ENCODE assay signal across 8 mouse cellular contexts in genomic region chr16:93883423-93884085, GRCm38 (mm10). TPM values are rescaled to one million over a fixed set of nuclear protein-coding genes. Genes with fewer than 3 reads are reported as not detected.
A peak's percentile ranks its signal among the peaks of the same experiment; 100 is the strongest.
DNase-seq lines count a peak whose midpoint lies in the region; ATAC-seq and TF ChIP-seq lines count a peak whose summit lies in the region.

Gene Chaf1b (plus strand): TSS chr16:93883901.

- TF ChIP-seq POLR2A in lung, adult 2 months (IDR thresholded peaks at IDR 0.05; ENCODE audit: borderline replicate concordance, extremely low read depth, low read depth, low read length), result no peak

- peak within 1 kb of the TSS; percentile 11; the same call in 1 of the 2 replicates for H3K27ac ChIP-seq in ES-E14 (ENCODE audit: insufficient read depth, low read depth, low read length, poor library complexity, severe bottlenecking)
- H3K27ac ChIP-seq in forebrain, embryonic 15.5 days (replicated peaks), result 0 out of 2 replicates have a peak within 1 kb of the TSS, but pooled peaks have one; percentile 29

- H3K27me3 ChIP-seq in forebrain, embryonic 15.5 days, result no peaks in the 10 kb centered on the region

- H3K4me2 ChIP-seq in forebrain, embryonic 15.5 days (replicated peaks), result peak within 1 kb of the TSS; percentile 76

- no peak for TF ChIP-seq CTCF in lung, adult 2 months (IDR thresholded peaks at IDR 0.05; ENCODE audit: insufficient read depth, low read length)

- peaks cover 18% of the 10 kb centered on the region for H3K36me3 ChIP-seq in ES-E14 (ENCODE audit: control insufficient read depth, insufficient read depth, low read length, poor library complexity, severe bottlenecking)
- H3K36me3 ChIP-seq in forebrain, embryonic 15.5 days, result no peaks in the 10 kb centered on the region; the same call in 1 of the 2 replicates

- peak; percentile 97 for DNase-seq in ES-E14 (ENCODE audit: low read depth, low spot score)
- peak; percentile 94 for DNase-seq in cerebellum, adult 11-12 months
- peak; percentile 90 for DNase-seq in heart, postnatal 25 days (ENCODE audit: low spot score)
- peak; percentile 87 to 92 for DNase-seq in layer of hippocampus, adult 18-20 months (ENCODE audit: low spot score in 2 of 2)
- DNase-seq in lung, adult 2 months, result peak; percentile 99
- DNase-seq in thymus, adult 18-20 months, result peak; percentile 91 to 94

- H3K9me3 ChIP-seq in ES-E14 (ENCODE audit: control insufficient read depth, insufficient read depth, low read depth, low read length), result no peaks in the 10 kb centered on the region
- no peaks in the 10 kb centered on the region for H3K9me3 ChIP-seq in forebrain, embryonic 15.5 days

- ATAC-seq in forebrain, embryonic 15.5 days (replicated peaks), result peak; percentile 93
- peak; percentile 82 for ATAC-seq in neutrophil, adult 5-6 weeks (ENCODE audit: extremely low read depth, insufficient number of reproducible peaks, low FRiP score, poor library complexity, severe bottlenecking)

- WGBS in forebrain, embryonic 15.5 days, result under 1% methylated on average over 52 of the region's 54 CpGs
- WGBS in lung, adult 2 months, result under 1% methylated on average over 53 of the region's 54 CpGs

- intact Hi-C loops in heart, postnatal 25 days (cut with DNase I), result loop anchor here (5.0 kb wide), 1 partner anchor 51 kb away; the partner anchor contains the start of gene Morc3

- in situ Hi-C loops in ES-E14 (cut with MboI; ENCODE audit: low sequenced_read_pairs in 2 of 2, unreplicated experiment in 2 of 2), result no loop called here

- peak within 1 kb of the TSS; percentile 83 to 98 for H3K4me3 ChIP-seq in ES-E14 (ENCODE audit: insufficient read depth in 1 of 2, low read depth in 1 of 2, low read length in 2 of 2, poor library complexity in 1 of 2, severe bottlenecking in 1 of 2)
- peak within 1 kb of the TSS; percentile 70 for H3K4me3 ChIP-seq in forebrain, embryonic 15.5 days
- peak within 1 kb of the TSS; percentile 87 for H3K4me3 ChIP-seq in lung, adult 2 months (replicated peaks; ENCODE audit: extremely low read depth, low read depth, low read length)

- peak within 1 kb of the TSS; percentile 89 for H3K9ac ChIP-seq in ES-E14 (ENCODE audit: insufficient read depth, low read depth, low read length, poor library complexity, severe bottlenecking)
- peak within 1 kb of the TSS; percentile 52 for H3K9ac ChIP-seq in forebrain, embryonic 15.5 days (replicated peaks)

- H3K4me1 ChIP-seq in ES-E14 (ENCODE audit: control insufficient read depth in 2 of 2, insufficient read depth in 2 of 2, low read length in 2 of 2, poor library complexity in 1 of 2), result no peaks in the 10 kb centered on the region; a peak in 1 of 4 replicates
- H3K4me1 ChIP-seq in forebrain, embryonic 15.5 days, result peaks cover 12% of the 10 kb centered on the region
- H3K4me1 ChIP-seq in lung, adult 2 months (ENCODE audit: control insufficient read depth, insufficient read depth, low read length), result no peaks in the 10 kb centered on the region; the same call in 1 of the 2 replicates

TF ChIP-seq in ES-E14, 5 proteins besides CTCF, POLR2A, EP300 and RAD21:
- TF ChIP-seq HCFC1 (IDR thresholded peaks at IDR 0.05; ENCODE audit: borderline replicate concordance, insufficient read depth, low read length) (0 out of 2 replicates have a peak, but pooled peaks have one; percentile 29), CHD2 (IDR thresholded peaks at IDR 0.05; ENCODE audit: low read depth, low read length) (no peak)

RNA-seq across cellular contexts. Expression of gene Chaf1b, which starts in this region (rescaled TPM):
- total RNA-seq in ES-E14 (2012; rRNA removed), result 39.5 and 44.2 TPM in 2 replicates
- polyA plus RNA-seq in forebrain, embryonic 15.5 days (2015; fragmentation: Nextera tagmentation; extraction: Ambion mirVana), result 42.0 and 44.4 TPM in 2 replicates
- 1 to 10 TPM in 1 of 2 experiments, under 1 TPM in 1; 0.91 to 1.3 TPM for total RNA-seq in heart, postnatal 25 days (2021)
- total RNA-seq in layer of hippocampus, adult 18-20 months (2021), result under 1 TPM; 0.64 to 0.89 TPM
- polyA plus RNA-seq in lung, adult 2 months (2012; rRNA removed), result 1.8 and 3.2 TPM in 2 replicates
- total RNA-seq in neutrophil, adult 5-6 weeks (2017), result 4.2 and 5.4 TPM in 2 replicates

Comparison
In these comparisons a context has a peak if more than half of its experiments do, and no peak if none do; other contexts are left out.
1. Peak in every context shown above with its lines: DNase-seq, ATAC-seq, H3K4me3 ChIP-seq and H3K27ac ChIP-seq.
2. RNA of gene Chaf1b (polyA plus RNA-seq): 42.0 to 44.4 TPM in forebrain, embryonic 15.5 days; 1.8 to 3.2 TPM in lung, adult 2 months; every median in the first group is over 10 times any median in the second.
3. Peak in DNase-seq in layer of hippocampus, adult 18-20 months; RNA of the gene not detected or under 1 TPM.